Mouse (Mus musculus): ENCODE data around the gene Eif4b. TPM values are rescaled to one million over a fixed set of nuclear protein-coding genes. Genes with fewer than 3 reads are reported as not detected.
A peak's percentile ranks its signal among the peaks of the same experiment; 100 is the strongest.

Eif4b gene
- polyA plus RNA-seq, 1 experiment from 2014 or later = 67.5 TPM

DNA sequence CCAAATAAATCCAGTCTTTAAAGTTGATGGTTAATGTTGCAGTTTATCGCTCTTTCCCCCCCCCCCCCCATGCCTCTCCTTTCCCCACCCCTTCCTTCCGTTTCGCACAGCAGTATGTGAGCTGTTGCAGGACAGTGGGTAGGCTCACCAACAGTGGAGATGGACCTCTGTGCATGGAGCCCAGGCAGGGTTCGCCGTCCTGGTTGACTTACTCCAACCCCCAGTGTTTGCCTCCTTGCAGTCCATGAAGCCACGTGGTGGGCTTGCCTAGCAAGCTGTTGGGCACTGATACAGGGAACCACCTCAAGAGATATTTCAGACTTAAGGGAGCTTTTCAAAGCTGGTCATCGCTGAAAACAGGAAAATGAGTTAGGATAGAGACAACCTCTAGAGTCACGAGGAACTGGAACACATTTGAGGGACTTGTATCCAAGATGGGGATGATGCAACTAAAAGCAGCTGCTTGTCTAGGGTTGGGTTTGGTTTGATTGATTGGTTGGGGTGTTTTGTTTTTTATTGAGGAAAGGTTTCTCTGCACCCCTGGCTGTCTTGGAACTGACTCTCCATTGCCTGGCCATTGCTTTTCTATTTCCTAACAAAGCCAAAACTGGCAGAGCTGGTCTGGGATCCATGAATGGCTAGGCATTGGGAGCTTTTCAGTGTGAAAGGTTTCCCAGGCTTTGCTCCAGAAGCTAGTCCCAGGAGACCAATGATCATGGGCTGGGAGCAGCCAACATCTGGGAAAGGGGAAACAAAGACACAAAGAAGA is 23.8 kb downstream of the Eif4b start:
- no peak overlapping the region for H3K9ac ChIP-seq
- H3K36me3 ChIP-seq = peaks cover 58% of the 10 kb centered on the region
- H3K4me1 ChIP-seq (replicated peaks) = peaks cover 58% of the 10 kb centered on the region
- DNase-seq (no peak), ATAC-seq (ENCODE audit: low read depth) (no peak)
- no peak overlapping the region for H3K27ac ChIP-seq
- 43% methylated on average over 8 of the region's 8 CpGs for WGBS (ENCODE audit: insufficient replicate concordance)
- no peak overlapping the region for H3K4me3 ChIP-seq (replicated peaks)
- H3K4me2 ChIP-seq = no peak overlapping the region
- H3K27me3 ChIP-seq = peaks cover 26% of the 10 kb centered on the region
- no peaks in the 10 kb centered on the region for H3K9me3 ChIP-seq (replicated peaks)

DNA sequence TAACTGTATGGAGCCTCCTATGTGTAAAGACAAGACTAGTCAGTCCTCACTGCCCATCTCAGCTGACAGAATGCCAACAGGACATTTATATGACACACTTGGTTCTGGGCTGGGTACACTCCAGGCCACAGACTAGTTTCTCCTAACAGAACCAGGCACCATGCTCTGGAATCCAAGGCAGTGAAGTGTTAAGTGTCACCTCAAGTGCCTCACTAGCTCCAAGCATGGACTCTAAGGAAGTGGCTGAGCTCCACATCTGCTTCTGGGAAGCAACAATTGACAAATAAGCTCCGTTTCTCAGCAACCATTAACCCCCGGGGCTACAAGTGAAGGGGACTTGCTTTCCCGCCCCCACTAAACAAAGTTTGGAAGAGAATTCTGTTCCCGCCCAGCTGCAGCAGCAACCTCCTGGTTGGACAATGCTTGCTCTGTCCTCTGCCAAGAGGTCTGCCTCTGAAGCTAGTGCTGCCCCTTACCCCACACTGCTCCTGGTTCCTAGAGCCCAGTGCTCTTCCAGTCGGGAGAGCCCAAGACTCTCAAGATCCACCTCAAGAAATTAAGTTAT is 24.5 kb downstream of the Eif4b start:
- Histone ChIP-seq H3K27me3 (peaks cover 34% of the 10 kb centered on the region), H3K36me3 (peaks cover 50% of the 10 kb centered on the region), H3K9ac (no peak overlapping the region), H3K9me3 (replicated peaks) (no peaks in the 10 kb centered on the region), H3K4me3 (replicated peaks) (no peak overlapping the region), H3K27ac (no peak overlapping the region), H3K4me1 (replicated peaks) (peaks cover 65% of the 10 kb centered on the region), H3K4me2 (no peak overlapping the region)
- DNase-seq = no peak
- WGBS (ENCODE audit: insufficient replicate concordance) = 55% methylated on average over 5 of the region's 5 CpGs
- ATAC-seq (ENCODE audit: low read depth) = no peak

DNA sequence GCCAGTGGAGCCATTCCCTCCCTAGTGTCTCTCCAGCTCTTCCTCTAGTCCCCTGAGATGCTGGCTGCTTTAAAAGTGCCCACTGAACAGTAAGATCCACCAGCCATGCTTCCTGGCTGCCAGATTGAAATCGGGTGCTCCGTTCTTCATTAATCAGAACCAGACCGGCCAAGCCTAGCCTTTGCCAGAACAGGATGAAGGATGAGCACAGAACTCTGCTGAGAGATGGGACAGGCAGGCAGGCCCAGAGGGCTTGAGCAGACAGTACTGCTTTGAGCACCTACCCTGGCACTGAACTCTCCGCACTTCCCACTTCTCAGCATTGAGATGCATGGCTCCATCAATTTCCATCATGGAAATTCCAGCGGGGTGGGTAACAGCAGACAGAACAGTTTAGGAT is 25.7 kb downstream of the Eif4b start:
- WGBS (ENCODE audit: insufficient replicate concordance) = 55% methylated on average over 5 of the region's 5 CpGs
- peaks cover 46% of the 10 kb centered on the region for H3K27me3 ChIP-seq
- peak overlapping the region; percentile 92 for H3K4me2 ChIP-seq
- 0 out of 2 replicates have a peak overlapping the region, but pooled peaks have one; percentile 69 for H3K9ac ChIP-seq
- ATAC-seq (ENCODE audit: low read depth) = no peak
- DNase-seq = no peak
- H3K4me1 ChIP-seq (replicated peaks) = peaks cover 77% of the 10 kb centered on the region
- no peaks in the 10 kb centered on the region for H3K9me3 ChIP-seq (replicated peaks)
- H3K4me3 ChIP-seq (replicated peaks) = no peak overlapping the region
- no peak overlapping the region for H3K27ac ChIP-seq
- H3K36me3 ChIP-seq = peaks cover 38% of the 10 kb centered on the region

DNA sequence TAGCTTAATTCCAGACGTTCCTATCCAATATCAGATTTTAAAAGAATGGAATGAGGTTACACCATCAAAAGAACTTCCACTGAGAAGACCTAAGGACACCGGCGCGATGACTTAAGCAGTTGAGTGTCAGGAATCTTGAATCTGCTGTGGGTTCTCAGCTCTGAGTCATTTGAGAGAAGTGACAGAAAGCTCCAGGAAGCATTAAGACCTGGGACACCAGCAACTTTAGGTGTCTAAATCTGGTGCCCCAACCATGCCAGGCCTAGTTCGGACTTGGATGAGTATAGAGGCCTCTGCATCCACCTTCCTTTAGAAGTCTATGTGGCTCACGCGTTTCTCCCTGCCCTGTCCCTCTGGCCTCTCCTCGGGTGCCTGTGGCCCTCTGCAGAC is 26.2 kb downstream of the Eif4b start:
- peak overlapping the region; percentile 92 for H3K4me2 ChIP-seq
- H3K9ac ChIP-seq = peak overlapping the region; percentile 69
- peak overlapping the region; percentile 63 for H3K4me3 ChIP-seq (replicated peaks)
- H3K36me3 ChIP-seq = peaks cover 33% of the 10 kb centered on the region
- H3K27me3 ChIP-seq = peaks cover 49% of the 10 kb centered on the region
- DNase-seq (no peak), ATAC-seq (ENCODE audit: low read depth) (no peak)
- no peak overlapping the region for H3K27ac ChIP-seq
- 22% methylated on average over 8 of the region's 8 CpGs for WGBS (ENCODE audit: insufficient replicate concordance)
- H3K9me3 ChIP-seq (replicated peaks) = no peaks in the 10 kb centered on the region
- H3K4me1 ChIP-seq (replicated peaks) = peaks cover 81% of the 10 kb centered on the region

DNA sequence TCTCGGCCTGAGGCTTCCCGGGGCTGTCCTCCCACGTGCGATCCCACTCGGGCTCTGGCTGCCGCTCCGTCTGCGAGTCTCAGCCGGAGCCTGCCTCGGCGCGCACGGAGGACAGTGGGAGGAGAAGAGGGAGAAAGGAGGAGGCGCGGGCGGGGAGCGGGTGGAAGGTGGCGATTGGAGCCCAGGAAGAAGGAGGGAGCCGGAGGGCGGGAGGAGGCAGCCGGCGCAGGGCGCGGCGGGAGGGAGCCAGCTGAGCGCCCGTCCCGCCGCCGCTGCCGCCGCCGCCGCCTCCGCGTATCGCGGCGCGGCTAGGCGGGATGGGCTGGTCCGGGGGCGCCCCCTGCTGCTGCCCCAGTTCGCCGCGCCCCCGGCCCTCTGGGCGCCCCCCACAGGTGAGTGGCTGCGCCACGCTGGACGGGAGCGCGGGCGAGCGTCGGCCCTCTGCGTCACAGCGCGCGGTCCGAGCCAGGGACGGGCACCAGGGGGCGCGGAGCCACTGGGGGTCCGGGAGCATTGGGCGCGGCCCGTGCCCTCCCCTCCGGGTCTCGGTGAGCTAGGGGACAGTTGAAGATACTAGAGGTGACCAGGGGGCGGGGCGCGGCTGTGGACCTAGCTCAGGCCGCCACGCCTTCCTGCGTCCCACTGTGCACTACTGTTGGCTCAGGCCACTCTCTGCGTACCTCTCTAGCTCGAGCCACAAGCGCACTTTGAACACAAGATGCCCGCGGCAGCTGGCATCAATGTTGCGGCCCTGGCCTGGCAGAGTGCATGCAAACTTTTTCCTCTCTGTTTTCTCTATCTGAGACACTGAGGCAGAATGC is 26.8 kb downstream of the Eif4b start, which contains the start of gene Tns2:
Gene Tns2 (plus strand): TSS at position 253 of the 821 bp plus-strand sequence.
- Histone ChIP-seq H3K9me3 (replicated peaks) (no peaks in the 10 kb centered on the region), H3K4me1 (replicated peaks) (peaks cover 82% of the 10 kb centered on the region), H3K27me3 (peaks cover 55% of the 10 kb centered on the region), H3K9ac (peak within 1 kb of the TSS; percentile 69), H3K4me2 (peak within 1 kb of the TSS; percentile 92), H3K4me3 (replicated peaks) (peak within 1 kb of the TSS; percentile 63), H3K36me3 (peaks cover 27% of the 10 kb centered on the region), H3K27ac (peak within 1 kb of the TSS; percentile 77)
- WGBS (ENCODE audit: insufficient replicate concordance) = 2% methylated on average over 52 of the region's 82 CpGs
- DNase-seq (peak; percentile 55), ATAC-seq (ENCODE audit: low read depth) (peak; percentile 69)

DNA sequence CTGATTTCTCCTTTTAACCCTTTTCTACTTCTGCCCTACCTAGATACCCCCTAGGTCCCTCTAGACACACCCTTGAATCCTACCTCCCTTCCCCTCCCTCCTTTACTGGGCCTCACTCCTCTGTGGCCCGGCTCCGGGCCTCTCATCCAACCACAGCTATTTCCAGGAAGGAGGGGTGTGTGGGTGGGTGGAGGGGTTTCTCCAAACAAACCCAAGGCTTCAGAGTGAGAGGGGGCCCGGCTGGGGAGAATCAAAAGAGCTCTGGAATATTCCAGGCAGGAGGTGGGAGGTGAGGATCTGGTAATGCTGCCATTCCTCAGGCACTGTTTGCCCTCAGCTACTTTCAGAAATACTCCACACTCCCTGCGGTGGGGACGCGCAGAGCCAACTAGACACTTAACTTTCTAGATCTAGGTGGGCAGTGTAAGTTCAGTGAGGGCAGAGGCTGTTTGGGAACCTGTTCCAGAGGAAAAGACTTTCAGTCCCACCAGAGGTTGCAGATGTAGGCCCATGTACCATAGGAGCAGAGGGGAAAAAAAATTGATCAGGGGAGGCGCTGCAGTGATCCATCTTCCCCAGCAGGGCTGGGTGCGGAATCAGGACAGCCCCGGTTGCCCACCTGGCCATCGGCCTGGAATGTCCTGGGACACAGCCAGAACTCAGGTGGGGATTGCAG is 27.6 kb downstream of the Eif4b start:
- Histone ChIP-seq H3K9ac (peak overlapping the region; percentile 69; the same call in 1 of the 2 replicates), H3K27ac (peak overlapping the region; percentile 77), H3K4me1 (replicated peaks) (peaks cover 86% of the 10 kb centered on the region), H3K4me2 (peak overlapping the region; percentile 92), H3K36me3 (peaks cover 20% of the 10 kb centered on the region), H3K27me3 (peaks cover 63% of the 10 kb centered on the region), H3K4me3 (replicated peaks) (peak overlapping the region; percentile 63), H3K9me3 (replicated peaks) (no peaks in the 10 kb centered on the region)
- DNase-seq (no peak), ATAC-seq (ENCODE audit: low read depth) (no peak)
- 36% methylated on average over 10 of the region's 10 CpGs for WGBS (ENCODE audit: insufficient replicate concordance)

DNA sequence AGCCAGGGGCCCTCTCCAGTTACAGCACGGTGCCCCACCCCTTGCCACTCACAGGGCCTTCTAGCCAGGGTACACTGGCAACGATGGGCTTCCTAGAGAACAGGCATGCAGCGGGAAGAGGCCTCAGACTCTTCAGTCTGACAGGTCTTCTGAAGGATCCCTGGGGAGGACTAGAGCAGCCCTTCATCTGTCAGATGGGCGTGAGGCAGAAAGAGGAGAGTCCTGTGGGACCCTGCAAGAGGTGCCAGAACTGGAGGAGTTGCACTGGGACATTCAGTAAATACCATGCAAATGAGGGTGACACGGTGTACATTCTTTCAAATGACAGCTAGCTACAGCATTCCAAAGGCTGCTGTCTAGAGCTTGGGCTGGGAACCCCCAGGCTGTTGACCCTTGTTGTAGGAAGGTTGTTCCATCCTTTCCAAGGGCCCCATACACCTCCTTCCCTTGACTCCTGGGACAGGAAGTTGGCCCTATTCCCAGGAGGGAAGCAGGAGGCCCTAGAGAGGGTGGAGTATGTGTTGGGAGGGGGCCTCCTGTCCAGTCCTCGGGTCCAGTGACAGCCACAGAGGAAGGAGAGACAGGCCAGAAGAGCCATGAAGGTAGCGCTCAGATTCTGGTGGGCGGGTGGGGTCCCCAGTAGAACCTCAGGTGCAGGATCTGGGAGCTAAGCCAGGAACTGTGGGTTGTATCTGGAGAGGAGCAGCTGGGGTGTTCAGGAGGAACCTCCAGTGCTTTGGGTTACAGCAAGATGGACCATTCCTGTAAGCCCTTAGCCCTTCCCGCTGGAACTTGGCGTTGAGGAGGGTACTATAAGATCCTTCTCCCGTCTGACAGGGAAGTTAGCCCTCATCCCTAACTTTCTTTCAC is 28.3 kb downstream of the Eif4b start:
- Histone ChIP-seq H3K27ac (peak overlapping the region; percentile 77), H3K27me3 (peaks cover 70% of the 10 kb centered on the region), H3K36me3 (peaks cover 13% of the 10 kb centered on the region), H3K4me3 (replicated peaks) (peak overlapping the region; percentile 63), H3K9me3 (replicated peaks) (no peaks in the 10 kb centered on the region), H3K4me1 (replicated peaks) (peaks cover 88% of the 10 kb centered on the region), H3K9ac (peak overlapping the region; percentile 23; the same call in 1 of the 2 replicates), H3K4me2 (peak overlapping the region; percentile 92)
- 39% methylated on average over 11 of the region's 11 CpGs for WGBS (ENCODE audit: insufficient replicate concordance)
- ATAC-seq (ENCODE audit: low read depth) (no peak), DNase-seq (no peak)

DNA sequence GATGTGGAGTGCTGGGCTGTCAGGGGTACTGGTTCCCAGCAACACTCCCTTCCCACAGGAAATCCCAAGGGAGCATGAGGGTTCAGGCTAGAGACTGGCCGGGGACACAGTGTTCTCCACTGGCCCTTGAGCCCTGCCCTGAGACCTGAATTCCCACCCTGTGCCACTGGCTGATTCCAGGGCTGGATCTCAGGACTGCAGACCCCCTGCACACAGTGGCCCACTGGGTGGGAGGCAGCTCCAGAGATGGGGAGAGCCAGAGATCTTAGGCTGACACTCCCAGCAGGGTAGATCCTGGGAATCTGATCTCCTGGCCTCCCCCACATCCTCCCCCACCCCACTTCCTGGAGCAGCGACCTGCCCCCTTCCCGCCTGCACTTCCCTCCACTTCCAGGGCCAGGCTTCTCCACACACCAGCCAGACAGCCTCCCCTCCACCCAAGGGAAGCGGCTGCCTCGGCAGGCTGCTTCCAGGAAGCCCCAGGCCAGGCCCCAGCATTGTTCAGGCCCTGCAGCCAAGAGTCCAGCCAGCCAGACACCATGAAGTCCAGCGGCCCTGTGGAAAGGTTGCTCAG is 29.1 kb downstream of the Eif4b start:
- DNase-seq (no peak), ATAC-seq (ENCODE audit: low read depth) (no peak)
- Histone ChIP-seq H3K4me2 (peak overlapping the region; percentile 42), H3K9ac (peak overlapping the region; percentile 57), H3K4me1 (replicated peaks) (peaks cover 90% of the 10 kb centered on the region), H3K4me3 (replicated peaks) (peak overlapping the region; percentile 40), H3K9me3 (replicated peaks) (no peaks in the 10 kb centered on the region), H3K27ac (peak overlapping the region; percentile 76), H3K27me3 (peaks cover 73% of the 10 kb centered on the region), H3K36me3 (peaks cover 7% of the 10 kb centered on the region)
- 33% methylated on average over 6 of the region's 6 CpGs for WGBS (ENCODE audit: insufficient replicate concordance)

DNA sequence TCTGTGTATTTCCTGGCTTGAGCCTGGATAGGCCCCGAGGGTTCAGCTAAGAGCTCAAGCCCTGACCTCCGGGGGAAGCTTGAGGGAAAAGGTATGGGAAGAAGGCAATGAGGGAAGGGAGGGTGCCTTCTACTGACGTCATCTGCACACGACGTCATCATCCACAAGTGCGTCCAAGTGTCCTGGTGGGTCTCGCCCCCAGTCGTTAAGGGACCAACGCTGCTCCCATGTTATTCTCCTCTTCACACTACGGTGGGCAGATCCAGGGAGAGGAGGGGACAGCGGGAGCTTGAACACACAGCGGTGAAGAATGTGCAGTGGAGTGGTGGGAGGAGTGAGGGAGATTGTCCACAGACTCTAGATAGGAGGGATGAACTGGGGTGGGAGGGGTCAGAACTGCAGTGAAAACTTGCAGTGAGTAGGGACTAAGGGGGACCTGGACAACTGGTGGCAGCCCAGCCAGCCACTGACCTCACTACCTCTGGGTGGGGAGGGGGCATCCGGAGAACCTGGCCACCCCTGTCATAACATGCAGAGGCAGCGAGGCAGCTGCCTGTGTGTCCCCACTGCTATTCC is 29.9 kb downstream of the Eif4b start:
- H3K9me3 ChIP-seq (replicated peaks) = no peaks in the 10 kb centered on the region
- peaks cover 88% of the 10 kb centered on the region for H3K4me1 ChIP-seq (replicated peaks)
- H3K4me2 ChIP-seq = peak overlapping the region; percentile 42
- H3K27ac ChIP-seq = peak overlapping the region; percentile 76
- WGBS (ENCODE audit: insufficient replicate concordance) = 18% methylated on average over 14 of the region's 14 CpGs
- ATAC-seq (ENCODE audit: low read depth) = no peak
- peak overlapping the region; percentile 40 for H3K4me3 ChIP-seq (replicated peaks)
- peaks cover 73% of the 10 kb centered on the region for H3K27me3 ChIP-seq
- no peak for DNase-seq
- H3K36me3 ChIP-seq = no peaks in the 10 kb centered on the region; the same call in 1 of the 2 replicates
- H3K9ac ChIP-seq = peak overlapping the region; percentile 57
